Mouse (Mus musculus): ENCODE data around the gene Dazap2. TPM values are rescaled to one million over a fixed set of nuclear protein-coding genes. Genes with fewer than 3 reads are reported as not detected.

Dazap2 gene
- polyA plus RNA-seq, 2 experiments from 2014 or later: 682 to 766 TPM

Other genes starting within 250 kb of the Dazap2 start
- gene Gm5475, start 193.2 kb upstream of the Dazap2 start, polyA plus RNA-seq (2017; shearing (Covaris generic)): not detected
- gene Slc11a2, start 190.3 kb upstream of the Dazap2 start, polyA plus RNA-seq (2017; shearing (Covaris generic)): 10 to 100 TPM; 31.4 to 39.1 TPM
- gene Letmd1, start 146.3 kb upstream of the Dazap2 start, polyA plus RNA-seq (2017; shearing (Covaris generic)): 10 to 100 TPM; 52.3 to 82.7 TPM
- gene Csrnp2, start 119.9 kb upstream of the Dazap2 start, polyA plus RNA-seq (2017; shearing (Covaris generic)): 1 to 10 TPM; 1.8 to 2.5 TPM
- gene Tfcp2, start 63.3 kb upstream of the Dazap2 start, polyA plus RNA-seq (2017; shearing (Covaris generic)): 1 to 10 TPM; 6.0 to 6.8 TPM
- gene Pou6f1, start 15.4 kb upstream of the Dazap2 start, polyA plus RNA-seq (2017; shearing (Covaris generic)): 10 to 100 TPM; 13.3 to 17.4 TPM
- gene Smagp, start 21.6 kb downstream of the Dazap2 start, polyA plus RNA-seq (2017; shearing (Covaris generic)): not detected
- gene Bin2, start 54.2 kb downstream of the Dazap2 start, polyA plus RNA-seq (2017; shearing (Covaris generic)): 100 to 1,000 TPM; 283 to 390 TPM
- 10 to 100 TPM in 1 of 2 experiments, 1 to 10 TPM in 1; 5.7 to 10.5 TPM for gene Cela1, start 72.6 kb downstream of the Dazap2 start, polyA plus RNA-seq (2017; shearing (Covaris generic))
- 100 to 1,000 TPM in 1 of 2 experiments, 10 to 100 TPM in 1; 63.9 to 105 TPM for gene Galnt6, start 114.0 kb downstream of the Dazap2 start, polyA plus RNA-seq (2017; shearing (Covaris generic))
- 1 to 10 TPM; 5.7 to 7.7 TPM for gene Slc4a8, start 146.4 kb downstream of the Dazap2 start, polyA plus RNA-seq (2017; shearing (Covaris generic))

All from CD4-positive, CD25-positive, alpha-beta regulatory T cell, adult 4 months (primary cell).